In genomic region chr4:123425672-123426272, GRCm38 (mm10) we compare ENCODE assay signal across 9 mouse cellular contexts.
A peak's percentile ranks its signal among the peaks of the same experiment; 100 is the strongest.
DNase-seq lines count a peak whose midpoint lies in the region; ATAC-seq and TF ChIP-seq lines count a peak whose summit lies in the region.
"Had no signal": no experiment of that assay in that cellular context is flagged by ENCODE, and none has a peak within 500 bp of the region (broad histone marks: within the 10 kb centered on the region; RNA-seq: fewer than 3 reads in every experiment).

No protein-coding gene starts in this region.

- TF ChIP-seq POLR2A in MEL (IDR thresholded peaks at IDR 0.05; ENCODE audit: control insufficient read depth in 1 of 2, insufficient read depth in 1 of 2, low read depth in 1 of 2, low read length in 2 of 2, poor library complexity in 1 of 2) = no peak

- peaks cover 48 to 52% of the 10 kb centered on the region in 2 experiments for H3K4me1 ChIP-seq in MEL (ENCODE audit: control insufficient read depth in 1 of 2, insufficient read depth in 2 of 2, low read length in 2 of 2)
- H3K4me1 ChIP-seq in forebrain, embryonic 15.5 days = no peaks in the 10 kb centered on the region

- no peaks in the 10 kb centered on the region; the same call in 1 of the 2 replicates for H3K79me2 ChIP-seq in MEL (ENCODE audit: control insufficient read depth, insufficient read depth, low read length, poor library complexity)

- no peaks in the 10 kb centered on the region for H3K27me3 ChIP-seq in MEL (ENCODE audit: control insufficient read depth in 1 of 2, insufficient read depth in 2 of 2, low read length in 2 of 2)
- no peaks in the 10 kb centered on the region for H3K27me3 ChIP-seq in forebrain, embryonic 15.5 days

- no peaks in the 10 kb centered on the region for H3K9me3 ChIP-seq in MEL (replicated peaks; ENCODE audit: insufficient read depth, low read length)
- H3K9me3 ChIP-seq in forebrain, embryonic 15.5 days = no peaks in the 10 kb centered on the region

- H3K36me3 ChIP-seq in MEL (ENCODE audit: control insufficient read depth in 1 of 2, insufficient read depth in 2 of 2, low read length in 2 of 2) = peaks cover 0 to 68% of the 10 kb centered on the region in 2 experiments; a peak in 2 of 4 replicates
- peaks cover 17% of the 10 kb centered on the region for H3K36me3 ChIP-seq in forebrain, embryonic 15.5 days

- peak; percentile 28 for DNase-seq in adrenal gland, adult 2 months
- DNase-seq in adrenal gland, adult 8-10 months = no peak
- DNase-seq in MEL (ENCODE audit: low read depth, low spot score) = peak; percentile 89
- peak; percentile 84 to 85 for DNase-seq in heart, postnatal 10 days
- peak; percentile 83 for DNase-seq in lung, postnatal 10 days
- no peak for DNase-seq in urinary bladder, adult 2 months (ENCODE audit: low spot score)
- no peak for DNase-seq in cerebellum, postnatal 4 days (ENCODE audit: low spot score in 2 of 2)

- 69% methylated on average over 1 of the region's 1 CpGs for WGBS in forebrain, embryonic 15.5 days

- TF ChIP-seq CTCF in MEL (IDR thresholded peaks at IDR 0.05 in 2 of 3, conservative IDR thresholded peaks at IDR 0.05 in 1 of 3; ENCODE audit: control insufficient read depth in 1 of 3, insufficient read depth in 1 of 3, low read depth in 2 of 3, low read length in 3 of 3, poor library complexity in 1 of 3, severe bottlenecking in 1 of 3) = no peak

- peak overlapping the region; percentile 99 for H3K27ac ChIP-seq in MEL (ENCODE audit: control insufficient read depth, low read depth, low read length)
- H3K27ac ChIP-seq in forebrain, embryonic 15.5 days (replicated peaks) = no peak overlapping the region

- H3K4me2 ChIP-seq in forebrain, embryonic 15.5 days (replicated peaks) = no peak overlapping the region

- intact Hi-C loops in heart, postnatal 10 days (cut with DNase I) = loop anchor here (2.0 kb wide), 1 partner anchor 13 kb away; no protein-coding TSS in a partner anchor

- no peak for TF ChIP-seq RAD21 in MEL (IDR thresholded peaks at IDR 0.05; ENCODE audit: low read depth, low read length)

- TF ChIP-seq EP300 in MEL (IDR thresholded peaks at IDR 0.05; ENCODE audit: low read depth in 1 of 2, low read length in 2 of 2) = peak; percentile 95

- peak overlapping the region; percentile 43 for H3K9ac ChIP-seq in MEL (ENCODE audit: control insufficient read depth, low read depth, low read length, poor library complexity, severe bottlenecking)
- H3K9ac ChIP-seq in forebrain, embryonic 15.5 days (replicated peaks) = no peak overlapping the region

- ATAC-seq in forebrain, embryonic 15.5 days (replicated peaks) = no peak
- ATAC-seq: activated CD4-positive, CD25-positive, alpha-beta regulatory T cell, adult 4 months had no signal

- H3K4me3 ChIP-seq in MEL (ENCODE audit: control insufficient read depth in 1 of 2, insufficient read depth in 1 of 2, low read depth in 2 of 2, low read length in 2 of 2) = peak overlapping the region in 1 of 2 experiments; percentile 19; a peak in 2 of 4 replicates
- H3K4me3 ChIP-seq in forebrain, embryonic 15.5 days = no peak overlapping the region

TF ChIP-seq in MEL, 35 proteins besides CTCF, POLR2A, EP300 and RAD21:
- TF ChIP-seq BHLHE40 (IDR thresholded peaks at IDR 0.05; ENCODE audit: borderline replicate concordance, low read depth, low read length) = no peak; the same call in none of the 2 replicates
- TF ChIP-seq MAX (IDR thresholded peaks at IDR 0.05; ENCODE audit: low read length) = no peak; the same call in 1 of the 2 replicates
- no peak for TF ChIP-seq E2F4 (IDR thresholded peaks at IDR 0.05; ENCODE audit: borderline replicate concordance, low read depth, low read length)
- TF ChIP-seq KAT2A (conservative IDR thresholded peaks at IDR 0.05; ENCODE audit: low read depth, low read length) = no peak
- no peak for TF ChIP-seq POLR2AphosphoS2 (IDR thresholded peaks at IDR 0.05; ENCODE audit: low read length)
- no peak for TF ChIP-seq ZKSCAN1 (IDR thresholded peaks at IDR 0.05; ENCODE audit: low read depth, low read length)
- no peak for TF ChIP-seq POLR2AphosphoS5 (IDR thresholded peaks at IDR 0.05; ENCODE audit: borderline replicate concordance, low read depth, low read length)
- TF ChIP-seq CHD1 (IDR thresholded peaks at IDR 0.05; ENCODE audit: low read depth, low read length) = no peak; the same call in 1 of the 2 replicates
- TF ChIP-seq GATA1 (IDR thresholded peaks at IDR 0.05; ENCODE audit: low read depth, low read length) = peak; percentile 90
- no peak for TF ChIP-seq GABPA (IDR thresholded peaks at IDR 0.05; ENCODE audit: low read depth, low read length)
- TF ChIP-seq MYB (IDR thresholded peaks at IDR 0.05; ENCODE audit: low read depth, low read length) = peak; percentile 91
- peak; percentile 78; the same call in 1 of the 2 replicates for TF ChIP-seq RCOR1 (IDR thresholded peaks at IDR 0.05; ENCODE audit: low read depth, low read length)
- TF ChIP-seq ETS1 (IDR thresholded peaks at IDR 0.05; ENCODE audit: low read depth, low read length) = peak; percentile 96
- no peak for TF ChIP-seq UBTF (IDR thresholded peaks at IDR 0.05; ENCODE audit: borderline replicate concordance, insufficient read depth, low read depth, low read length)
- no peak for TF ChIP-seq TBP (IDR thresholded peaks at IDR 0.05; ENCODE audit: low read depth, low read length)
- TF ChIP-seq MAFK (IDR thresholded peaks at IDR 0.05; ENCODE audit: borderline replicate concordance, low read depth, low read length) = no peak
- 0 out of 2 replicates have a peak, but pooled peaks have one; percentile 28 for TF ChIP-seq CHD2 (IDR thresholded peaks at IDR 0.05; ENCODE audit: low read length)
- TF ChIP-seq HCFC1 (IDR thresholded peaks at IDR 0.05; ENCODE audit: low read depth, low read length) = peak; percentile 54; the same call in 1 of the 2 replicates
- TF ChIP-seq MEF2A (IDR thresholded peaks at IDR 0.05; ENCODE audit: extremely low read depth, insufficient replicate concordance, low read depth, low read length, poor library complexity, severe bottlenecking) = no peak
- peak; percentile 91 for TF ChIP-seq TCF12 (IDR thresholded peaks at IDR 0.05; ENCODE audit: low read depth, low read length)
- peak; percentile 83 for TF ChIP-seq TAL1 (IDR thresholded peaks at IDR 0.05; ENCODE audit: low read length)
- TF ChIP-seq ZC3H11A (IDR thresholded peaks at IDR 0.05; ENCODE audit: low read depth, low read length) = no peak
- no peak for TF ChIP-seq ZMIZ1 (IDR thresholded peaks at IDR 0.05; ENCODE audit: low read depth, low read length)
- no peak for TF ChIP-seq NELFE (IDR thresholded peaks at IDR 0.05; ENCODE audit: low read depth, low read length)
- TF ChIP-seq SMC3 (IDR thresholded peaks at IDR 0.05; ENCODE audit: low read depth, low read length) = no peak
- TF ChIP-seq JUND (IDR thresholded peaks at IDR 0.05; ENCODE audit: low read depth, low read length) = no peak; the same call in 1 of the 2 replicates
- no peak for TF ChIP-seq MXI1 (IDR thresholded peaks at IDR 0.05; ENCODE audit: low read depth, low read length)
- TF ChIP-seq USF2 (IDR thresholded peaks at IDR 0.05; ENCODE audit: borderline replicate concordance in 1 of 2, insufficient read depth in 1 of 2, low read depth in 1 of 2, low read length in 2 of 2) = no peak
- TF ChIP-seq MYC (IDR thresholded peaks at IDR 0.05; ENCODE audit: low read depth, low read length) = 0 out of 2 replicates have a peak, but pooled peaks have one; percentile 49
- no peak for TF ChIP-seq ZNF384 (IDR thresholded peaks at IDR 0.05; ENCODE audit: low read depth, low read length)
- no peak for TF ChIP-seq USF1 (IDR thresholded peaks at IDR 0.05; ENCODE audit: low read depth, low read length)
- no peak for TF ChIP-seq NRF1 (IDR thresholded peaks at IDR 0.05; ENCODE audit: insufficient read depth, low read depth, low read length, poor library complexity, severe bottlenecking)
- peak; percentile 54; the same call in 1 of the 2 replicates for TF ChIP-seq ELF1 (IDR thresholded peaks at IDR 0.05; ENCODE audit: low read depth, low read length)
- TF ChIP-seq MAZ (IDR thresholded peaks at IDR 0.05; ENCODE audit: low read depth, low read length) = no peak; the same call in 1 of the 2 replicates
- peak; percentile 96 for TF ChIP-seq SIN3A (IDR thresholded peaks at IDR 0.05; ENCODE audit: low read length)

Comparison
In these comparisons a context has a peak if more than half of its experiments do, and no peak if none do; other contexts are left out.
1. DNase-seq: peak in adrenal gland, adult 2 months (single experiment), MEL (single experiment), heart, postnatal 10 days (2 of 2) and lung, postnatal 10 days (single experiment); none in adrenal gland, adult 8-10 months (single experiment), urinary bladder, adult 2 months (single experiment) and cerebellum, postnatal 4 days (0 of 2).